Mouse (Mus musculus) kidney, adult 2 months (tissue): ENCODE data around the gene Atraid.

Experiments used
- CTCF ChIP-seq: fragments of 200-500 bp; conservative IDR thresholded peaks from 2 replicates; pipeline ENCODE4 v1.5.1; 2011; ENCODE audit warnings: low read depth, mild to moderate bottlenecking, control low read depth, low read length, moderate library complexity, mixed read lengths; ENCODE audit not compliant: insufficient read depth, insufficient read length
- POLR2A ChIP-seq: fragments of 200-500 bp; IDR thresholded peaks from one replicate; pipeline ENCODE4 v1.6.1; 2011; ENCODE audit warnings: low read depth, low read length, control low read depth

DNA sequence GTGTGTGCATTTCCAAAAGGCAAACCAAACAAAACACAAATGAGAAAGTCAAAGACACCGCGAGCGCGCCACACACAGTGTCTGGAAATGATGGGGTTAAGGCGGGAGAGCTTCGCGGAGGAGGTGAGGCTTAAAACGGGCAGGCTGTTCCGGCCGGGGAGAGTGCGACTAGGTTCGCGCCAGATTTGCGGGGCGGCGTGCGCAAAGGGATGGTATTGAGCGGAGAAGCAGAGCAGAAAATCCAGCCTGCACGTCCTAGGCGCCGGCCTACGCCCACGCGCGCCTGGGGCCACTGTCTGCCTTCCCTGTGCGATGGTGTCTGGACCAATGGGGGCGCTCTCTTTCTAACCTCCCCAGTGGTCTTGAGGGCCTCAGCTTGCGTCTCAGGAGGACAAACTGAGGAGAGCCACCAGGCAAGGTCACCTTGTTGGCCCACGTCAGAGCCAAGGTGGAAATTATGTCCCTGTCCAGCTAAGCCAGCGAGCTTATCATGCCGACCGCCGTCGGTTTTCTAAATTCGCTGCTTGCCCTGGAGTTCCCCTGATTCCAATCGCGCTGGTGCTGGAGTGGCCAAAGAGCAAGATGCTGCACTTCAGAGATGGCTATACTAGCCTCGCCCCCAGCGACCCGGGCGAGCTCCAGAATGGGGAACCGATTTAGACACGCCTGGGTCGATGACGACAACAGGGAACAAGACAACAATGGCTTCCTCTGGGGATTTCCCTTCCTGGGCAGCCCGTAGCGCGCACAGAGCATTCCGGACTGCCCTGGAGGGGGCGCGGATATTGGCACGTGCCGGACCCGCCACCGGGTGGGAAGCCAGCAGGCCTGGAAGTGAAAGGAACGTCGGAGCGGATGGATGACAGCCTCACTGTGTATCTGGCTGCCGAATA, 46.9 kb downstream of the Atraid start:
- TF ChIP-seq POLR2A = no peak
- no peak for TF ChIP-seq CTCF
